Mouse (Mus musculus) hindbrain, embryonic 15.5 days (tissue): Measurements from ENCODE around the gene Dock4. TPM values are rescaled to one million over a fixed set of nuclear protein-coding genes. Genes with fewer than 3 reads are reported as not detected.
A peak's percentile ranks its signal among the peaks of the same experiment; 100 is the strongest.

Source experiments
- ATAC-seq: fragments of 200-750 bp; cut with Nextera tagmentation; 2 replicates; pipeline ENCODE4 v1.8.0; 2017; ENCODE audit warnings: low read depth, moderate number of reproducible peaks, moderate TSS enrichment; ENCODE audit not compliant: low FRiP score
- H3K27ac ChIP-seq: fragments of 300-500 bp; sonication (generic); replicated peaks from 2 replicates; pipeline ENCODE4 v1.5.1; 2015; ENCODE audit warnings: mild to moderate bottlenecking, inconsistent platforms
- H3K27me3 ChIP-seq: fragments of 300-500 bp; sonication (generic); 2 replicates; pipeline ENCODE4 v1.6.1; 2015; ENCODE audit warnings: control low read depth, inconsistent platforms
- H3K36me3 ChIP-seq: fragments of 300-500 bp; sonication (generic); 2 replicates; pipeline ENCODE4 v1.6.1; 2015; ENCODE audit warnings: control low read depth, inconsistent platforms
- H3K4me1 ChIP-seq: fragments of 300-500 bp; sonication (generic); replicated peaks from 2 replicates; pipeline ENCODE4 v1.6.1; 2015; ENCODE audit warnings: control low read depth, inconsistent platforms
- H3K4me2 ChIP-seq: fragments of 300-500 bp; sonication (generic); 2 replicates; pipeline ENCODE4 v1.6.1; 2015; ENCODE audit warnings: moderate library complexity, mild to moderate bottlenecking, inconsistent platforms
- H3K4me3 ChIP-seq: fragments of 300-500 bp; sonication (generic); 2 replicates; pipeline ENCODE4 v1.5.1; 2015; ENCODE audit warnings: mild to moderate bottlenecking, inconsistent platforms
- H3K9ac ChIP-seq: fragments of 300-500 bp; sonication (generic); 2 replicates; pipeline ENCODE4 v1.6.1; 2015; ENCODE audit warnings: inconsistent platforms
- H3K9me3 ChIP-seq: fragments of 300-500 bp; sonication (generic); 2 replicates; pipeline ENCODE4 v1.6.1; 2016; ENCODE audit warnings: control low read depth, inconsistent platforms
- WGBS: fragments of 180-500 bp; shearing (Covaris S2); methylation state at CpG from one replicate; pipeline ENCODE4 v1.1.7; 2015; 5-methylcytosine and 5-hydroxymethylcytosine counted together
- polyA plus RNA-seq: library from polyadenylated mRNA; unstranded; fragments of >200 nt; fragmentation: Nextera tagmentation; extraction: Ambion mirVana; gene quantifications from 2 replicates; pipeline ENCODE4 v1.2.1, GENCODE M21; 2015

The Dock4 gene
- polyA plus RNA-seq, 1 experiment from 2014 or later, result 31.0 TPM

DNA sequence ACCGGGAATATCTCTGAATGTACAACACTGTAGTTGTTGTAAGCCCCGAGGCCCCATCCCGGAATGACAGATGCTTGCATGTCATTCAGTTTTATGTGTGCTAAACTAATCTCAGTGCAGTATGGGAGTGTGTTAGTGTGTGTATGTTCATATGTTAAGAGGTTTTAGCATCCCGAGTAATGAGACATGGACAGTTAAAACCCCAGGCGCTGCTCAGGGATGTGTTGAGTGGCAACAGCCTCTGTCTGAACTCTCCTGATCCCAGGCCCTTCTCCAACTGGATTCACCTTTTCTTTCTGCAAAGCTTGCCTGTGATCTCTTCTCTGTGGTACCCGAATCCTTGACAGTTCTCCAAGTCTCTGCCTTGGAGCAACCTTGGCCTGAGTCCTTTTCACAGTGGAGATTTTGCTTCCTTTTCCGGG is 52.5 kb downstream of the Dock4 start:
- no peak overlapping the region for H3K4me2 ChIP-seq
- no peaks in the 10 kb centered on the region for H3K36me3 ChIP-seq
- H3K9ac ChIP-seq, result no peak overlapping the region
- no peaks in the 10 kb centered on the region for H3K27me3 ChIP-seq
- H3K9me3 ChIP-seq, result no peaks in the 10 kb centered on the region
- no peak overlapping the region for H3K4me3 ChIP-seq
- peaks cover 36% of the 10 kb centered on the region for H3K4me1 ChIP-seq
- WGBS, result 67% methylated on average over 7 of the region's 7 CpGs
- no peak for ATAC-seq
- H3K27ac ChIP-seq, result peak overlapping the region; percentile 39; the same call in 1 of the 2 replicates

DNA sequence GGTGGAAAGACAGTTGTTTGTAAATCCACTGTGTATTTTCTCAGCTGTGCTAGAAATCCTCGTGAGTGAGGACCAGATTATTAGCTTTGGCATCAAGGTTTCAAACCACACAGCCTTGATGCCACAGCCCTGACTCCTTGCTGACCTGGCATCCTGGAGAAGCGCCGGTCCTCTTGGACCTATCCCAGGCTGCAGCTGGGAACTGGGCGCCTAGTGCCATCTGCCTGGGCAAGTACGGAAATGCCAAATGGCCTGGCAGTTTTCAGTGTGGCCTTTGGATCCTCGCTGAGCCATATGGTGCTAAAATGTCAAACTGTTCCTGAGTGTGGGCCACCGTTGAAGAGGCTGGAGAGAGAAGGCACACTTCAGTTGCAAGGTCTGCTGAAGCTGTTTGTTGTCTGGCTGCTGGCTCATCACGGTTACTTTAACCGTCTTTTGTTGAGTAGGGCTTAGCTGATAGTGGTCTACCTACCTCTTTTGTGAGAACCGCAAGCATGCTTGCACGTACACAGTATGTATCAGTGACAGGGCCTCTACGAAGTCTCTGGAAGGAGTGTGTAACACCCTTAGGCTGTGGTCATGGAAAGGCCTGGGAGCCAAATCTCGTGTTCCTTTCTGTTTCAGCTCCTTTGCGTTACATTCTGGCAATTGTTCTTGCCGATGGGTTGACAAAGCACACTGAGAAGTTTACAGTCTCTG is 53.3 kb downstream of the Dock4 start:
- peak; percentile 58 for ATAC-seq
- H3K27ac ChIP-seq, result peak overlapping the region; percentile 39; the same call in 1 of the 2 replicates
- H3K9me3 ChIP-seq, result no peaks in the 10 kb centered on the region

DNA sequence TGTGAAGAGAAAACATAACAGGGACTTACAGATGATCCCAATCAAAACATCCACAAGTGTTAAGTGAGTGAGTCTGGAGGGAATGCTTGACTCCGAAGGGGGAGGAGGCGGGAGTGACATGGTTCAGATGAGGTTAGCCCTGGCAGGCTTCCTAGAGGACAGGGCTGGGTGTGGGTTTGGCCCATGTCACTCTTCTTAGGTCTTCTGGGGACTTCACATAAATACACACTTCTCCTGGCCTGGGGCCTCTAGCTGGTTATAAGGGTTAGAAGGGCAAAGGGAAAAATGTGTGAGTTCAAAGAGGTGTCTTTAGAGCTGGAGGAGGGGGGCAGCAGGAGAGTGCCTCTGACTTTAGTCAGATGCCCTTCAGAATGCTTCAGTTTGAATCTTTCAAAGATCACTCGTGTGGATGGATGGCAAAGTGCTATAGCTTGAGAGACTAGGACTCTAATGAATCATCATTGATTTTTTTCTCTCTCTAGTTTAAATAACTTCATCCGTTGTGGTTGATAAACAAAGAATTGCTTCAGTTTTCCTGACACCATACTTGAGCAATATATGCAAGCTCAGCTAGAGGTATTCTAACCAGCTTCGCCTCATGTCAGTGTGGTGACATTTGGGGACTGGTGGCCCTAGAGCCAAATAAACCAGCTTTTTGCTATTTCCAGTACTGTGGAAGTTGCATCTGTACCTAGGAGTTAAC is 54.0 kb downstream of the Dock4 start:
- 75% methylated on average over 5 of the region's 5 CpGs for WGBS
- Histone ChIP-seq H3K9me3 (no peaks in the 10 kb centered on the region), H3K4me2 (no peak overlapping the region), H3K27ac (no peak overlapping the region), H3K36me3 (no peaks in the 10 kb centered on the region), H3K4me3 (no peak overlapping the region), H3K9ac (no peak overlapping the region), H3K27me3 (no peaks in the 10 kb centered on the region), H3K4me1 (peaks cover 42% of the 10 kb centered on the region)
- 0 out of 2 replicates have a peak, but pooled peaks have one; percentile 40 for ATAC-seq

More for the DNA sequence above, 53.3 kb downstream of the Dock4 start:
- H3K4me2 ChIP-seq, result no peak overlapping the region
- H3K9ac ChIP-seq, result no peak overlapping the region
- H3K27me3 ChIP-seq, result no peaks in the 10 kb centered on the region
- peaks cover 37% of the 10 kb centered on the region for H3K4me1 ChIP-seq
- no peak overlapping the region for H3K4me3 ChIP-seq
- no peaks in the 10 kb centered on the region for H3K36me3 ChIP-seq
- WGBS, result 65% methylated on average over 15 of the region's 15 CpGs

DNA sequence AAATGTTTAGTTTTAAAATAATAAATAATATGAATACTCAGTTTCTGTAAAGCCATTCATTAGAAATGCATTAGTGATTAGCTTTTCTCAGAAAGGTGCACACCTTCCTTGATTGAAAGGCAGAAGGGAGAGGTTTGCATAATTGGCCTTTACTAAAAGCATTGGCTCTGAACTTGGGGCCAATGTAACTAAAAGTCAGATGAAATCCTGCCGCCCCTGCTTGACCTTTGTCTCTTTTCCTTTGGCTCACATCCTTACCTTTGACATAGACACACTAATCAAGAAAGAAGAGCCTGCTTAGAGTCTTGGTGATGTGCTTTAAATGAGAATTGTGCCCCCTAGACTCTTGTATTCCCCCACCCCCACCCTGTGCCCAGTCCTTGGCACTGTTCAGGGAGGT is 55.4 kb downstream of the Dock4 start:
- H3K27ac ChIP-seq, result no peak overlapping the region
- no peak overlapping the region for H3K4me3 ChIP-seq
- ATAC-seq, result no peak
- WGBS, result 85% methylated on average over 1 of the region's 1 CpGs
- peaks cover 43% of the 10 kb centered on the region for H3K4me1 ChIP-seq
- H3K36me3 ChIP-seq, result no peaks in the 10 kb centered on the region
- no peak overlapping the region for H3K4me2 ChIP-seq
- H3K27me3 ChIP-seq, result no peaks in the 10 kb centered on the region
- H3K9ac ChIP-seq, result no peak overlapping the region
- H3K9me3 ChIP-seq, result no peaks in the 10 kb centered on the region

DNA sequence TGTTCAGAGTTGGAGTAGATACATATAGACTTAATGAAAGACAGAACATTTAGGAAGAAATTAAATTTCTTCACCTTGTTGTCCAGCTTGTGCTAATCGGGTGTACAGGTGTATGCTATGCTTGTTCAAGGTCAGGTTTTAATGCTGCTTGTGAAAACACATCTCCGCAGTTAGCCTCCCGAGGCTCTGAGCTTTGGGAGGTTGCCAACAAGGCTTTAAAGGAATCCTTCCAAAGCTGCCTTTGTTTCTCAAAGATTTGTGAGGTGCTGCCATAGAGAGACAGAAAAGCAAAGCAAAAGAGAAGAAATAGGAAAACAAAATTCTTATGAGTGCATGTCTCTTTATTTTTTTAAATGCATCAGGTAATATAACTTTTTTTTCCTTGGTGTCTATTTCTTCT is 57.8 kb downstream of the Dock4 start:
- no peaks in the 10 kb centered on the region for H3K36me3 ChIP-seq
- H3K9me3 ChIP-seq, result no peaks in the 10 kb centered on the region
- no peak for ATAC-seq
- 54% methylated on average over 3 of the region's 3 CpGs for WGBS
- no peak overlapping the region for H3K9ac ChIP-seq
- no peak overlapping the region for H3K4me3 ChIP-seq
- no peak overlapping the region for H3K4me2 ChIP-seq
- H3K27me3 ChIP-seq, result no peaks in the 10 kb centered on the region
- no peak overlapping the region for H3K27ac ChIP-seq
- peaks cover 32% of the 10 kb centered on the region for H3K4me1 ChIP-seq

DNA sequence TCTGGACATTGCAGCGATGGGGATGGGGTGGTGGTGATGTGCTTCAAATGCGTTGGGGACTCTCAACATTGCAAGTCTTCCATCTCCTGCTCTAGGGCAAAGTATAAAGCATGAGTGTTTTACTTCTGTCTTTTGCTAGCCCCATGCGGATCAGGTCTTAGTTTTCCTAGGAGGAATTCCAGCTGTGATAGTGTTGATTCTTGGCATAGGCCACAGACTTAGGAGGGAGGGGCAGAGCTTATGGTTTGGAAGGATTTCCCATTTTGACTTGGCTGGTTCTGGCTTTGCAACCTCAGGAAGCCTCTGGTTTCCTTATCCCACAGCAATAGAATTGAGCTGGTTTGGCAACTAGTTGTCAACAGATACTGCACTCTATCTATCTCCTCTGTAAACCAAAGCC is 58.9 kb downstream of the Dock4 start:
- ATAC-seq, result no peak
- H3K4me2 ChIP-seq, result no peak overlapping the region
- H3K9me3 ChIP-seq, result no peaks in the 10 kb centered on the region
- no peaks in the 10 kb centered on the region for H3K27me3 ChIP-seq
- no peak overlapping the region for H3K9ac ChIP-seq
- H3K4me3 ChIP-seq, result no peak overlapping the region
- peaks cover 21% of the 10 kb centered on the region for H3K4me1 ChIP-seq
- no peaks in the 10 kb centered on the region for H3K36me3 ChIP-seq
- H3K27ac ChIP-seq, result no peak overlapping the region
- whole genome bisulfite sequencing, result 78% methylated on average over 3 of the region's 3 CpGs

DNA sequence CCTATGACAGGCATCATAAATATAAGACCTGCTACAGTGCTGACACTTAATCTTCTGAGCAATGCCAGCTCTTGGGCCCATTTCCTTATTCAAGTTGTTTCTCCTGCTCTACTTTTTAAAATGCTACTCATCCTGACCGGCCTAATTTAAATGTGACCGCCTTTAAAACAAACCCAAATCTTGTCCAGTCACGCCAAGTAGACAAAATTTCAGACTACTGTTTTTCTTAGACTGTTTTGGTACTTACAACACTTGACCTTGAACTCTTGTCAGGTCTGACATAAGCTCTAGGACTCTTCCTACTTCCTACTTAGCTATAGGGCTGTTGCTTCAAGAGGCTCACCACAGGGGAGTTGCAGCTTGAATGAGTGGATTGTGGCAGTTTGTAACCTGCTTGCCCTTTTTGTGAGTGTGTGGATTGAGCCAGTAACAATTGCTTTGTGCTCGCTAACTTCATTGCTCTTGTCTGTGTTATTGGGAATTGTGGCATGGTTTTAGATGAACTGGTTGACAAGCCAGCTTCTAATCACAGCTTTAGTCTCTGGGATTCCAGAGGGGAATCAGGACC is 62.2 kb downstream of the Dock4 start:
- WGBS, result 56% methylated on average over 4 of the region's 4 CpGs
- Histone ChIP-seq H3K4me3 (no peak overlapping the region), H3K36me3 (no peaks in the 10 kb centered on the region), H3K4me1 (peaks cover 35% of the 10 kb centered on the region), H3K4me2 (no peak overlapping the region), H3K27ac (no peak overlapping the region), H3K27me3 (no peaks in the 10 kb centered on the region), H3K9ac (no peak overlapping the region), H3K9me3 (no peaks in the 10 kb centered on the region)
- ATAC-seq, result no peak

DNA sequence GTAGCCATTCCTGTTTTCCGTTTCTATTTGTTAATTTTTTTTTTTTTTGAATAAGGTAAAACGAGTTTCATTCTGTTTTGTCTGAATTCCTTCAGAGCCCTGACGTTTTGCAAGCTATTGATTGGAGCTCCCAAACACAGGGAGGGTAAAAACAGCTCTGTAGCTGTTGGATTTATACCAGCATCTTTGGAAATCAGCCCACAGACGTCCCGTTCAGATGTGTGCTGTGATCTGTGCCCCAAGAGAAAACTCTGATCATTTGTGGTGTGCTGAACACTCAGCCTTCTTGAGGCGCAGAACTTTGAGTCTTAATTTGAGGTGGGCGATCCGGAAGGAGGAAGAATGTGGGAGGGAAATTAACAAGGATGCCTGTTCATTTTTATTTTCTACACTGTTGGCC is 62.7 kb downstream of the Dock4 start:
- no peak overlapping the region for H3K9ac ChIP-seq
- WGBS, result 41% methylated on average over 8 of the region's 8 CpGs
- no peaks in the 10 kb centered on the region for H3K27me3 ChIP-seq
- ATAC-seq, result no peak
- H3K4me3 ChIP-seq, result no peak overlapping the region
- no peaks in the 10 kb centered on the region for H3K9me3 ChIP-seq
- no peaks in the 10 kb centered on the region for H3K36me3 ChIP-seq
- no peak overlapping the region for H3K27ac ChIP-seq
- no peak overlapping the region for H3K4me2 ChIP-seq
- H3K4me1 ChIP-seq, result peaks cover 36% of the 10 kb centered on the region

DNA sequence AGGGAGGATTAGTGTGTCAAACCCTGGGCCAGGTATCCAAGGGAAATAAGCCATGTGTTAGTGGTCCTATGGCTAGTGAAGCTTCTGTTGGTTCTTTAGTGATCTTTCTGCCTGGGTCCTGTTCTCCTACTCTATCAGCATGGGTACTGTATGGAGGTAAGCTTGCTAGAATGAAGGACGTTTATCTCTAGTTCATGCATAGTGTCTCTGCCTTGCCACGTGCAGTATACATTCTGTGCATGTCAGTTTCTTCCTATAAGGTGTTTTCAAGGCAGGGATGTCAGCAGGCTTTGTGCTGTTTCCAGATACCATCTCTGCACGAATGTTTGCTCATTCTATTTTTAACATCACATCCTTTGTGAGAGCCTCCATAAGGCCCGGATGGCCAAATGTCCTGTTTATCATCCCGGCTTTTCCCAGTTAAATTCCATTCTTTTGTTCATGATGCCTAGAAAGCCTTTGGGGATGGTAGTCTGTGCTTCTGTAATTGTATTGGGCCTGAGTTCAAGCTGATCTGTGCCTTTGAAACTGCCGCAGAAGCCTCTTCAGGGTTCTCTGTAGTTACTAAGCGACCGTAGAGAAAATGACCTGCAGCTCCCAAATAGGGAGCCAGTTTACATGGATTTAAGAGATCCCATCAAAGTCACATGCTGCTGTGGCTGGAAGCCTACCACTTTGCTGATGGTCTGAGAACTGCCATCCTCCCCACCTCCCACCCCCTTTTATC is 66.1 kb downstream of the Dock4 start:
- H3K4me3 ChIP-seq, result no peak overlapping the region
- no peaks in the 10 kb centered on the region for H3K27me3 ChIP-seq
- H3K4me1 ChIP-seq, result peaks cover 33% of the 10 kb centered on the region
- ATAC-seq, result peak; percentile 51
- H3K9me3 ChIP-seq, result no peaks in the 10 kb centered on the region
- H3K27ac ChIP-seq, result peak overlapping the region; percentile 63
- no peaks in the 10 kb centered on the region for H3K36me3 ChIP-seq
- 26% methylated on average over 8 of the region's 8 CpGs for WGBS
- H3K9ac ChIP-seq, result no peak overlapping the region
- no peak overlapping the region for H3K4me2 ChIP-seq

DNA sequence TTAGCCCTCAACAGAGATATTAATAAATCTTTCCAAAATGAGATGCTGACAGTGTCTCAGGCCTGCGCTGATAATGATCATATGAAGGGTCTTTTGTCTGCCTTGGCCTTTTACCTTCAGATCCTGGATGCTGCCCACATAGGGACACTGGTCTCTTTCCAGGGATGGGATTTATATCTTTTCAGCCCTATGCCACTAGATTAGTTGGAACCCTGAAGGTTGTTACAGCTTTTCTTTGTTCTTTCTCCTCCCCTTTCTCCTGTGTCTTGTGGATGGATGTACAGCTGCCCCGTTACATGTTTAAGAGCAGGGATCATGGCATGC is 66.6 kb downstream of the Dock4 start:
- Histone ChIP-seq H3K9me3 (no peaks in the 10 kb centered on the region), H3K27ac (peak overlapping the region; percentile 63), H3K4me3 (no peak overlapping the region), H3K4me1 (peaks cover 33% of the 10 kb centered on the region), H3K4me2 (no peak overlapping the region), H3K9ac (no peak overlapping the region), H3K36me3 (no peaks in the 10 kb centered on the region), H3K27me3 (no peaks in the 10 kb centered on the region)
- ATAC-seq, result 0 out of 2 replicates have a peak, but pooled peaks have one; percentile 14
- 29% methylated on average over 2 of the region's 2 CpGs for WGBS

DNA sequence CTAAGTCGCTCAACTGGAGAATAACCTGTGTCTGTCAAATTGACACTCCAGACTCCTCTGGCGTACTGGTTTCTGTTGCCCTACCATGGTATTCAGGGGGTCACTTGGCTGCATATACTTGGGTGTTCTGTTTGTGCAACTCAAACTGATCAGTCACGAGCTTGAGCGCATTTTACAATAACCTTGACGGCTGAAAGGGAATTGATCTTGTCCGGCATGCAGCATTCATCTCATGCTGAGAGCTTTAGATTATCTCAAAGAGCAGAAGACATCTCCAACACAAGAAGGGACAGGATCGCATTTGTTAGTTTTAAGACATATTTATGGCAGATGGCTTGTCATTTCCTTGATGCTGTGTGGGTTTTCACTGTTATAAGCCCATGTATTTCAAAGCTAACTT is 67.2 kb downstream of the Dock4 start:
- no peak overlapping the region for H3K4me2 ChIP-seq
- no peak overlapping the region for H3K27ac ChIP-seq
- H3K9me3 ChIP-seq, result no peaks in the 10 kb centered on the region
- H3K27me3 ChIP-seq, result no peaks in the 10 kb centered on the region
- H3K36me3 ChIP-seq, result no peaks in the 10 kb centered on the region
- H3K9ac ChIP-seq, result no peak overlapping the region
- 33% methylated on average over 7 of the region's 7 CpGs for WGBS
- H3K4me3 ChIP-seq, result no peak overlapping the region
- peaks cover 31% of the 10 kb centered on the region for H3K4me1 ChIP-seq
- ATAC-seq, result no peak

DNA sequence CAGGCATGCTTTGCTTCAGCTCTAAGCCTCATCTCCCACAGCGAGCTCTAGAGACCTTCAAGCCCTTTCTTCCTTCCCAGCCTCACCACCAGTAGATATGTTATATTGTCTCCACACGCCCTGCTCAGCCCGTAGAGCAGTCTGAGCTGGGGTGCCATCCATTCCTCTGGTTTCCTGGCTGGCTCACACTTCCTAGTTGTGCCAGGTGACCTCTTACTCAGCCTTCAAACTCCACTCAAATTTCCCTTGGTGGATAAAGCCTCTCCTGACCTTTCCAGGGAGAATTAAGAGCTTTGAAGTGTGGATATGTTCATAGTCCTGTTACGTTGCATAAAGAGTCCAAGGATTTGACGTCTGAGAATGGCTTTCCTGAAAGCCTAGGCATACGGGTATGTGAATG is 68.3 kb downstream of the Dock4 start:
- WGBS, result 84% methylated on average over 6 of the region's 6 CpGs
- no peak for ATAC-seq
- no peak overlapping the region for H3K27ac ChIP-seq

More for the DNA sequence above, 68.3 kb downstream of the Dock4 start:
- Histone ChIP-seq H3K4me1 (peaks cover 25% of the 10 kb centered on the region), H3K9me3 (no peaks in the 10 kb centered on the region), H3K36me3 (no peaks in the 10 kb centered on the region), H3K9ac (no peak overlapping the region), H3K4me3 (no peak overlapping the region), H3K27me3 (no peaks in the 10 kb centered on the region), H3K4me2 (no peak overlapping the region)
